In the genomic region with DNA sequence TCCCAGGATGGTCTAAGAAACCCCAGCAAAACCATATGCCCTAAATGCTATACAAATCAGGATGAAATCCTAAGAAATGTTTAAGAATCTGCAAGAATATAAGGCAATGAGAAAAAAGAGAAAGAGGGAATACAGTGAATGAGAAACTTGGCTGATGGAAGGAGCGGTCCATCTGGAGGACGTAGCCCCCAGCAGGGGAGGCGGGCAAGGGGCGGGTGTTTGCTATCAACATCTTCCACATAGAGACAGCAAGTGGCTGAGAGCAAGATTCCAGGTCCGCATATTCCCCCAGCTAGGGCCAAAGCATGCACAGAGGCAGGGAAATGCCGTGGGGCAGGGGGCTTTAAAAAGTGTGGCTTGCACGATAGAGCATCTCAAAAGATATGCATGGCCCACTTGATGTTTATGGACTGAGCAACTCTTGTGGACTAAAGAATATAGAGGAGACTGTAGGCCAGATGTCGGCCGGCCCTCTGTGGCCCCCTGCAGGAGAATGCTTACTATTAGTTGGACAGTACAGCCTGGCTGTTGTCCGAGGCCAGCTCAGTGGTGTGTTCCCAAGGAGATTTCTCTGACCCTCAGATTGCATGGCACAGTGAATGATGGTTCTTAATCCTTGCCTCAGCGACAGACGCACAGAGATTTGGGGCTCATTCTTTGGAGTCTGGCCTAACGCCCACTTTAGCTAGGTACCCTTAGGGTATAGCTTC, we compare ENCODE assay signal across 9 mouse cellular contexts. TPM values are rescaled to one million over a fixed set of nuclear protein-coding genes. Genes with fewer than 3 reads are reported as not detected.
A peak's percentile ranks its signal among the peaks of the same experiment; 100 is the strongest.
DNase-seq lines count a peak whose midpoint lies in the region; ATAC-seq and TF ChIP-seq lines count a peak whose summit lies in the region.
"Had no signal": no experiment of that assay in that cellular context is flagged by ENCODE, and none has a peak within 500 bp of the region (broad histone marks: within the 10 kb centered on the region; RNA-seq: fewer than 3 reads in every experiment).

No protein-coding gene starts in this region.

- no peak overlapping the region for H3K4me3 ChIP-seq in left cerebral cortex, adult 2 months
- H3K4me3 ChIP-seq in embryonic facial prominence, embryonic 10.5 days: no peak overlapping the region; the same call in 1 of the 2 replicates
- no peak overlapping the region for H3K4me3 ChIP-seq in midbrain, embryonic 13.5 days (replicated peaks)

- peak overlapping the region; percentile 44 for H3K9ac ChIP-seq in midbrain, embryonic 13.5 days (replicated peaks)

- H3K4me1 ChIP-seq in embryonic facial prominence, embryonic 10.5 days: peaks cover 94% of the 10 kb centered on the region
- H3K4me1 ChIP-seq in midbrain, embryonic 13.5 days (replicated peaks): peaks cover 94% of the 10 kb centered on the region

- H3K27ac ChIP-seq in left cerebral cortex, adult 2 months: peak overlapping the region; percentile 15
- no peak overlapping the region for H3K27ac ChIP-seq in embryonic facial prominence, embryonic 10.5 days (replicated peaks)
- peak overlapping the region; percentile 47; the same call in 1 of the 2 replicates for H3K27ac ChIP-seq in midbrain, embryonic 13.5 days

- H3K27me3 ChIP-seq in embryonic facial prominence, embryonic 10.5 days (replicated peaks; ENCODE audit: low read depth, poor library complexity, severe bottlenecking): peaks cover 17% of the 10 kb centered on the region
- no peaks in the 10 kb centered on the region for H3K27me3 ChIP-seq in midbrain, embryonic 13.5 days

- peak; percentile 50 for TF ChIP-seq CTCF in left cerebral cortex, adult 2 months (IDR thresholded peaks at IDR 0.05)

- no peaks in the 10 kb centered on the region for H3K9me3 ChIP-seq in embryonic facial prominence, embryonic 10.5 days
- no peaks in the 10 kb centered on the region for H3K9me3 ChIP-seq in midbrain, embryonic 13.5 days

- DNase-seq in adrenal gland, adult 2 months: peak; percentile 77
- no peak for DNase-seq in adrenal gland, postnatal 4 days (ENCODE audit: low spot score in 2 of 2)
- no peak for DNase-seq in left cerebral cortex, adult 2 months (ENCODE audit: extremely low spot score in 1 of 2, low spot score in 2 of 2)
- no peak for DNase-seq in left cerebral cortex, postnatal 14 days (ENCODE audit: low spot score in 2 of 2)
- peak; percentile 57 for DNase-seq in embryonic facial prominence, embryonic 10.5 days (ENCODE audit: low spot score)
- no peak for DNase-seq in thymus, postnatal 0 days (ENCODE audit: low spot score)

- WGBS in embryonic facial prominence, embryonic 10.5 days: 58% methylated on average over 13 of the region's 13 CpGs
- 32% methylated on average over 13 of the region's 13 CpGs for WGBS in midbrain, embryonic 13.5 days

- no peak for ATAC-seq in midbrain, embryonic 13.5 days
- no peak for ATAC-seq in frontal cortex, adult (ENCODE audit: low TSS enrichment)

- intact Hi-C loops in left cerebral cortex, adult 2 months (cut with DNase I): no loop called here
- intact Hi-C loops in left cerebral cortex, postnatal 14 days (cut with DNase I): no loop called here

- 0 out of 2 replicates have a peak overlapping the region, but pooled peaks have one; percentile 13 for H3K4me2 ChIP-seq in midbrain, embryonic 13.5 days (replicated peaks)

- H3K36me3 ChIP-seq in embryonic facial prominence, embryonic 10.5 days (replicated peaks): peaks cover 7% of the 10 kb centered on the region
- peaks cover 15% of the 10 kb centered on the region for H3K36me3 ChIP-seq in midbrain, embryonic 13.5 days

RNA-seq across cellular contexts. Expression of gene Prr7, which starts 4.9 kb away (rescaled TPM):
- 1 to 10 TPM; 1.5 to 4.1 TPM for total RNA-seq in adrenal gland, adult 2 months (2021)
- polyA plus RNA-seq in adrenal gland, adult 2 months (2012; rRNA removed): 59.0 and 66.3 TPM in 2 replicates
- 1 to 10 TPM; 6.4 to 8.0 TPM for total RNA-seq in adrenal gland, postnatal 4 days (2021)
- 10 to 100 TPM; 77.6 to 80.2 TPM for total RNA-seq in left cerebral cortex, adult 2 months (2021)
- 100 to 1,000 TPM in 1 of 2 experiments, 10 to 100 TPM in 1; 98.9 to 104 TPM for total RNA-seq in left cerebral cortex, postnatal 14 days (2021)
- polyA plus RNA-seq in embryonic facial prominence, embryonic 10.5 days (2016; fragmentation: Nextera tagmentation; extraction: Ambion mirVana): 0.54 TPM in 2 replicates
- 2.3 and 2.8 TPM in 2 replicates for polyA plus RNA-seq in midbrain, embryonic 13.5 days (2015; fragmentation: Nextera tagmentation; extraction: Ambion mirVana)
- 0.27 and 0.46 TPM in 2 replicates for polyA plus RNA-seq in thymus, postnatal 0 days (2015; fragmentation: Nextera tagmentation; extraction: Ambion mirVana)

RNA-seq across cellular contexts. Expression of gene Dbn1, which starts 18.9 kb away (rescaled TPM):
- total RNA-seq in adrenal gland, adult 2 months (2021): 10 to 100 TPM; 12.6 to 25.9 TPM
- polyA plus RNA-seq in adrenal gland, adult 2 months (2012; rRNA removed): 41.5 and 44.1 TPM in 2 replicates
- total RNA-seq in adrenal gland, postnatal 4 days (2021): 10 to 100 TPM; 56.4 to 75.6 TPM
- total RNA-seq in left cerebral cortex, adult 2 months (2021): 100 to 1,000 TPM; 303 to 325 TPM
- 100 to 1,000 TPM; 326 to 327 TPM for total RNA-seq in left cerebral cortex, postnatal 14 days (2021)
- 412 and 419 TPM in 2 replicates for polyA plus RNA-seq in embryonic facial prominence, embryonic 10.5 days (2016; fragmentation: Nextera tagmentation; extraction: Ambion mirVana)
- 655 and 674 TPM in 2 replicates for polyA plus RNA-seq in midbrain, embryonic 13.5 days (2015; fragmentation: Nextera tagmentation; extraction: Ambion mirVana)
- 8.4 and 9.3 TPM in 2 replicates for polyA plus RNA-seq in thymus, postnatal 0 days (2015; fragmentation: Nextera tagmentation; extraction: Ambion mirVana)

RNA-seq across cellular contexts. Expression of gene Grk6, which starts 24.1 kb away (rescaled TPM):
- 10 to 100 TPM; 28.4 to 36.5 TPM for total RNA-seq in adrenal gland, adult 2 months (2021)
- polyA plus RNA-seq in adrenal gland, adult 2 months (2012; rRNA removed): 48.5 and 70.5 TPM in 2 replicates
- 10 to 100 TPM; 54.3 to 56.7 TPM for total RNA-seq in adrenal gland, postnatal 4 days (2021)
- 10 to 100 TPM; 61.2 to 66.2 TPM for total RNA-seq in left cerebral cortex, adult 2 months (2021)
- total RNA-seq in left cerebral cortex, postnatal 14 days (2021): 10 to 100 TPM; 67.5 to 67.8 TPM
- 65.2 and 65.6 TPM in 2 replicates for polyA plus RNA-seq in embryonic facial prominence, embryonic 10.5 days (2016; fragmentation: Nextera tagmentation; extraction: Ambion mirVana)
- 26.8 and 35.7 TPM in 2 replicates for polyA plus RNA-seq in midbrain, embryonic 13.5 days (2015; fragmentation: Nextera tagmentation; extraction: Ambion mirVana)
- polyA plus RNA-seq in thymus, postnatal 0 days (2015; fragmentation: Nextera tagmentation; extraction: Ambion mirVana): 76.9 and 87.8 TPM in 2 replicates

RNA-seq across cellular contexts. Expression of gene F12, which starts 42.4 kb away (rescaled TPM):
- 1 to 10 TPM in 1 of 2 experiments, not detected in 1; 1.5 TPM for total RNA-seq in adrenal gland, adult 2 months (2021)
- 0.10 and 0.34 TPM in 2 replicates for polyA plus RNA-seq in adrenal gland, adult 2 months (2012; rRNA removed)
- 10 to 100 TPM in 1 of 2 experiments, 1 to 10 TPM in 1; 1.3 to 36.6 TPM for total RNA-seq in adrenal gland, postnatal 4 days (2021)
- 1 to 10 TPM in 1 of 2 experiments, under 1 TPM in 1; 0.95 to 1.3 TPM for total RNA-seq in left cerebral cortex, adult 2 months (2021)
- total RNA-seq in left cerebral cortex, postnatal 14 days (2021): under 1 TPM in 1 of 2 experiments, not detected in 1; 0.30 TPM
- 0.13 TPM in 1 of 2 replicates, not detected in the other for polyA plus RNA-seq in embryonic facial prominence, embryonic 10.5 days (2016; fragmentation: Nextera tagmentation; extraction: Ambion mirVana)
- polyA plus RNA-seq in midbrain, embryonic 13.5 days (2015; fragmentation: Nextera tagmentation; extraction: Ambion mirVana): not detected in 2 replicates
- 0.12 TPM in 1 of 2 replicates, not detected in the other for polyA plus RNA-seq in thymus, postnatal 0 days (2015; fragmentation: Nextera tagmentation; extraction: Ambion mirVana)
- total RNA-seq: common myeloid progenitor, adult 5-6 weeks had no signal

RNA-seq across cellular contexts. Expression of gene Pdlim7, which starts 44.5 kb away (rescaled TPM):
- total RNA-seq in adrenal gland, adult 2 months (2021): 10 to 100 TPM; 15.2 to 19.5 TPM
- 45.2 and 52.4 TPM in 2 replicates for polyA plus RNA-seq in adrenal gland, adult 2 months (2012; rRNA removed)
- total RNA-seq in adrenal gland, postnatal 4 days (2021): 10 to 100 TPM; 44.5 to 47.1 TPM
- total RNA-seq in left cerebral cortex, adult 2 months (2021): 100 to 1,000 TPM in 1 of 2 experiments, 10 to 100 TPM in 1; 94.9 to 114 TPM
- total RNA-seq in left cerebral cortex, postnatal 14 days (2021): 10 to 100 TPM; 66.0 to 79.4 TPM
- polyA plus RNA-seq in embryonic facial prominence, embryonic 10.5 days (2016; fragmentation: Nextera tagmentation; extraction: Ambion mirVana): 209 and 215 TPM in 2 replicates
- 145 and 159 TPM in 2 replicates for polyA plus RNA-seq in midbrain, embryonic 13.5 days (2015; fragmentation: Nextera tagmentation; extraction: Ambion mirVana)
- polyA plus RNA-seq in thymus, postnatal 0 days (2015; fragmentation: Nextera tagmentation; extraction: Ambion mirVana): 37.5 and 39.4 TPM in 2 replicates

Comparison
In these comparisons a context has a peak if more than half of its experiments do, and no peak if none do; other contexts are left out.
1. DNase-seq: peak in adrenal gland, adult 2 months (single experiment) and embryonic facial prominence, embryonic 10.5 days (single experiment); none in adrenal gland, postnatal 4 days (0 of 2), left cerebral cortex, adult 2 months (0 of 2), left cerebral cortex, postnatal 14 days (0 of 2) and thymus, postnatal 0 days (single experiment).
2. RNA of gene Prr7, which starts 4.9 kb away (total RNA-seq): 98.9 to 104 TPM in left cerebral cortex, postnatal 14 days and 77.6 to 80.2 TPM in left cerebral cortex, adult 2 months; 6.4 to 8.0 TPM in adrenal gland, postnatal 4 days and 1.5 to 4.1 TPM in adrenal gland, adult 2 months; every median in the first group is over 4 times any median in the second.